Mouse (Mus musculus) stomach, embryonic 15.5 days (tissue): ENCODE data around the gene Plcxd2. TPM values are rescaled to one million over a fixed set of nuclear protein-coding genes. Genes with fewer than 3 reads are reported as not detected.

Experiments
- ATAC-seq: fragments of 200-750 bp; cut with Nextera tagmentation; 2 replicates; pipeline ENCODE4 v1.8.0; 2017; ENCODE audit warnings: low read depth, moderate number of reproducible peaks, moderate TSS enrichment; ENCODE audit not compliant: insufficient read depth, low FRiP score
- H3K27ac ChIP-seq: fragments of 300-500 bp; sonication (generic); 2 replicates; pipeline ENCODE4 v1.5.1; 2015; ENCODE audit warnings: mild to moderate bottlenecking, inconsistent platforms
- H3K27me3 ChIP-seq: fragments of 300-500 bp; sonication (generic); replicated peaks from 2 replicates; pipeline ENCODE4 v1.6.1; 2015; ENCODE audit warnings: inconsistent platforms
- H3K36me3 ChIP-seq: fragments of 300-500 bp; sonication (generic); 2 replicates; pipeline ENCODE4 v1.6.1; 2015; ENCODE audit warnings: inconsistent platforms
- H3K4me1 ChIP-seq: fragments of 300-500 bp; sonication (generic); 2 replicates; pipeline ENCODE4 v1.6.1; 2015; ENCODE audit warnings: inconsistent platforms
- H3K4me2 ChIP-seq: fragments of 300-500 bp; sonication (generic); 2 replicates; pipeline ENCODE4 v1.6.1; 2015; ENCODE audit warnings: mild to moderate bottlenecking, inconsistent platforms
- H3K4me3 ChIP-seq: fragments of 300-500 bp; sonication (generic); replicated peaks from 2 replicates; pipeline ENCODE4 v1.5.1; 2015; ENCODE audit warnings: inconsistent platforms
- H3K9ac ChIP-seq: fragments of 300-500 bp; sonication (generic); 2 replicates; pipeline ENCODE4 v1.6.1; 2015; ENCODE audit warnings: inconsistent platforms
- H3K9me3 ChIP-seq: fragments of 300-500 bp; sonication (generic); 2 replicates; pipeline ENCODE4 v1.6.1; 2016; ENCODE audit warnings: inconsistent platforms
- WGBS: fragments of 180-500 bp; shearing (Covaris S2); methylation state at CpG from one replicate; pipeline ENCODE4 v1.1.7; 2015; 5-methylcytosine and 5-hydroxymethylcytosine counted together
- polyA plus RNA-seq: library from polyadenylated mRNA; unstranded; fragments of >200 nt; fragmentation: Nextera tagmentation; extraction: Ambion mirVana; gene quantifications from 2 replicates; pipeline ENCODE4 v1.2.1, GENCODE M21; 2015

Gene Plcxd2
- polyA plus RNA-seq, 1 experiment from 2014 or later, result 2.2 TPM

DNA sequence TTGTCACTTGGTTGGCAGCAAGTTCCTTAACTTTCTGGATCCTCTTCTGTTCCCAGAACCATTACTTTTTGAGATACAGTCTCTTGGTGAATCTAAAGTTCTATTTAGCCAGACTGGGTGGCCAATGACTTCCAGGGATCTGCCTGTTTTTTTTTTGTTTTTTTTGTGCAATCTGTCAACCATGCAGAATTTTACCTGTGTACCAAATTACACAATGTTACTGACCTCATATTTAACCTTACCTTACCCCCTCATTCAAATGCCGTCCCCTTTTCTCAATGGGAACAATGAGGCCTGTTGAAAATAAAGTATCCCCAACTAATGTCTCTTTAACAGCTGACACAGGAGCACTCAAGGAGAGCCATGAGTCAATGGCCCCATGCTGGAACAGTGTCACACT, 33.8 kb downstream of the Plcxd2 start:
- Histone ChIP-seq H3K36me3 (no peaks in the 10 kb centered on the region), H3K4me2 (no peak overlapping the region), H3K4me1 (no peaks in the 10 kb centered on the region), H3K27ac (no peak overlapping the region), H3K4me3 (no peak overlapping the region), H3K9me3 (no peaks in the 10 kb centered on the region), H3K27me3 (no peaks in the 10 kb centered on the region), H3K9ac (no peak overlapping the region)
- 80% methylated on average over 1 of the region's 1 CpGs for WGBS
- ATAC-seq, result no peak

DNA sequence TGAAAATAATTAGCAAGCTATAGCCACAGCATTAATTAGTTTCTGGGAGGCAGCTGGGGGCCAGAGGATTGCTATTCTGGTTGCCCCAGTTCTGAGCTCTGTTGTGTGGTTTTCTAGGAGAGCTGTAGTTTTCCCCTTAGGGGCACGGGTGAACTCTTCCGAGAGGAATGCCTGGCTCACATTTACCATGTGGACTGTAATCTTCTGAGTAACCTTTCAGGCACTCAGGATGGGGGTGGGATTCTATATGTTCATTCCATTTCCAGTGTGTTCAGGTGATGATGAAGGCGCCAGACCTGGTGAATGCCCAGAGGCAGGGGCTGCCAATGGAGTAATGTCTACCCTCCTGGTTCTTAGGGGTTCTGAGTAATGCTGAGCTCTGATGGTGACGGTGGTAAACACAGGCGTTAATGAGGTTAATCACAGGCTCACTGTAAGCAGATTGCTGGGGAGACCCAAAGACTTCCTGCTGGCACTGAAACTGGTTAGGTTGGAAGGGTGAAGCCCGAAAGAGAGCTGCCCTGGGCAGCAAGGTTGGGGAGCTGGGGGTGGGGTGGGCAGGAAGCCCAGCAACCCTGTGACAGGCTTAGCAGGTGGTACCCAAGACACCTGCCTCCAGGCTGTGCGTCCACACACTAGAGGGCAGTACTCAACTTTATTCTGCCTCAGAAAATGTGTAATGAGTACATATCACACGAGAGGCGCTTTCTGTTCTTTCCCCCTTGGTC, 35.9 kb downstream of the Plcxd2 start:
- no peaks in the 10 kb centered on the region for H3K4me1 ChIP-seq
- H3K4me2 ChIP-seq, result no peak overlapping the region
- ATAC-seq, result no peak
- no peak overlapping the region for H3K27ac ChIP-seq
- no peak overlapping the region for H3K4me3 ChIP-seq
- H3K9ac ChIP-seq, result no peak overlapping the region
- no peaks in the 10 kb centered on the region for H3K36me3 ChIP-seq
- no peaks in the 10 kb centered on the region for H3K27me3 ChIP-seq
- WGBS, result 58% methylated on average over 9 of the region's 9 CpGs
- H3K9me3 ChIP-seq, result no peaks in the 10 kb centered on the region

DNA sequence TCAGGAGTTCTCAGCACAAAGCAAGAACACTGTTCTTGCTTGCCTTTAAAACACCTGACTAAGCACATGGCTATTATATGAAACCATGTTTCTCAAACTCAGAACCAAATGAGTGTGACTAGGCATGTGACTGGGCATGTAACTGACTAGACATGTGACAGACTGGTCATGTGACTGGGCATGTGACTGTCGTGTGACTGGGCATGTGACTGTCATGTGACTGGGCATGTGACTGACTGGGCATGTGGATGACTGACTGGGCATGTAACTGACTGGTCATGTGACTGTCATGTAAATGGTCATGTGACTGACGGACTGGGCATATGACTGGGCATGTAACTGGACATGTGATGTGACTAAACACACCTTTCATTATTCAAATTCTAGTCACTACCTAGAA, 39.8 kb downstream of the Plcxd2 start:
- Histone ChIP-seq H3K27ac (no peak overlapping the region), H3K9ac (no peak overlapping the region), H3K4me2 (no peak overlapping the region), H3K27me3 (no peaks in the 10 kb centered on the region), H3K4me1 (0 out of 2 replicates have a peak, but pooled peaks cover 3% of the 10 kb centered on the region), H3K36me3 (no peaks in the 10 kb centered on the region), H3K4me3 (no peak overlapping the region), H3K9me3 (no peaks in the 10 kb centered on the region)
- 86% methylated on average over 2 of the region's 2 CpGs for WGBS
- ATAC-seq, result no peak

DNA sequence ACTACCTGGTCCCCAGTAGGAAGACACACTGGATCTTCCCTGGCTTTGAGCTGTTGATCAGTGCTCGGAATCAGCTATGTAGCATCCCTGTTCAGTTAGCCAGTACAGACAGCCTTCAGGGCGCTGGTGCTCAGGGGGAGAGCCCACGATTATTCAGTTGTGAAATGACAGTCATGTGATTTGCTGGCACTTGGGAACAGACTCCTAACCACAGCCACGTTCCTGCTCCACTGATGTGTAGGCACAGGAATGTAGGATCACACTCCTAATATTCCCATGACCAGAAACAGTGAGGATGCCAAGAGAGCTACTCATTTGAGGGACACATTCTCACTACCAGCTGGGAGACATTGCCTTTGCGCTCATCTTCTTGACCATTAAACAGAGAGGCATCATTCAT, 41.3 kb downstream of the Plcxd2 start:
- Histone ChIP-seq H3K4me3 (no peak overlapping the region), H3K36me3 (no peaks in the 10 kb centered on the region), H3K27ac (no peak overlapping the region), H3K9ac (no peak overlapping the region), H3K4me1 (0 out of 2 replicates have a peak, but pooled peaks cover 3% of the 10 kb centered on the region), H3K9me3 (no peaks in the 10 kb centered on the region), H3K27me3 (no peaks in the 10 kb centered on the region), H3K4me2 (no peak overlapping the region)
- ATAC-seq, result no peak
- WGBS, result 82% methylated on average over 5 of the region's 5 CpGs

DNA sequence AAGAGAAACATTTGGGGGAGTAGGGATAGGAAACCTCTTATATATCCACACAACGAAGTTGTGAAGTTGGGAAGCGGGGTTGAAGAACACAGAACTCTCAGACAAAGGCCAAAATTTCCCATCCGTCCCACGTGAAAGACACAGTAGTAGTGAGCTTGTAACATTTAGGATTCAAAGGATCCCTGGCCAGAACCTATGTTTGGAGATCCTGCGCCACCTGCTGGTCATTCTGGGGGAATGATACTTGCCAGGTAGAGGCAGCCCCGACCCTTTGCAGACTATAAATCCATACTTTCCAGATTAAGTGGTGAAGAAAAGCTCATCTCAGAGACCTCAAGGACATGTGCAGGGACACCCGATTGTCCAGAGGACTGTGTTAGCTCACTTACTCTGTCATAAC, 42.5 kb downstream of the Plcxd2 start:
- Histone ChIP-seq H3K27me3 (no peaks in the 10 kb centered on the region), H3K27ac (no peak overlapping the region), H3K4me1 (0 out of 2 replicates have a peak, but pooled peaks cover 3% of the 10 kb centered on the region), H3K4me2 (no peak overlapping the region), H3K9ac (no peak overlapping the region), H3K4me3 (no peak overlapping the region), H3K36me3 (no peaks in the 10 kb centered on the region), H3K9me3 (no peaks in the 10 kb centered on the region)
- ATAC-seq, result peak; percentile 69; the same call in 1 of the 2 replicates
- WGBS, result 11% methylated on average over 7 of the region's 7 CpGs

DNA sequence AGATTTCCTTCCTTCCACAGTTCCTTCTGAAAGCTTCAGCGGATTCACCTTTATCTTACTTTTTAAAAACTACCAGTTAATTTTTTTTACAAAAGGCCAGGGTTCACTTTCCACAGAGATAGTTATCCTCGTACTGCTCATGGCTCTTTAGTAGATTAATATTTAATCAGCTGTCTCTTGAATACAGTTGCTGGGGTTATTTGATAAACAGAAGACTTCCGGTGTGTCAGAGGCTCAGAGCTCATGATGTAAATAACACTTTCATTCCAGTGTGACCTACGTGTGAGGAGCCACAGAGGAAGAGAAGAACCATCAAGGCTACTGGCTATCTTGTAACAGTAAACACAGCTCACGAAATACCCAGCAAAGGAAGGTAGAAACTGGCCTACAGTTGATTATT, 43.4 kb downstream of the Plcxd2 start:
- H3K4me1 ChIP-seq, result 0 out of 2 replicates have a peak, but pooled peaks cover 3% of the 10 kb centered on the region
- H3K9ac ChIP-seq, result no peak overlapping the region
- no peak overlapping the region for H3K4me3 ChIP-seq
- H3K27ac ChIP-seq, result no peak overlapping the region
- H3K27me3 ChIP-seq, result no peaks in the 10 kb centered on the region
- H3K9me3 ChIP-seq, result no peaks in the 10 kb centered on the region
- no peak overlapping the region for H3K4me2 ChIP-seq
- H3K36me3 ChIP-seq, result no peaks in the 10 kb centered on the region
- ATAC-seq, result no peak
- 52% methylated on average over 5 of the region's 5 CpGs for WGBS

DNA sequence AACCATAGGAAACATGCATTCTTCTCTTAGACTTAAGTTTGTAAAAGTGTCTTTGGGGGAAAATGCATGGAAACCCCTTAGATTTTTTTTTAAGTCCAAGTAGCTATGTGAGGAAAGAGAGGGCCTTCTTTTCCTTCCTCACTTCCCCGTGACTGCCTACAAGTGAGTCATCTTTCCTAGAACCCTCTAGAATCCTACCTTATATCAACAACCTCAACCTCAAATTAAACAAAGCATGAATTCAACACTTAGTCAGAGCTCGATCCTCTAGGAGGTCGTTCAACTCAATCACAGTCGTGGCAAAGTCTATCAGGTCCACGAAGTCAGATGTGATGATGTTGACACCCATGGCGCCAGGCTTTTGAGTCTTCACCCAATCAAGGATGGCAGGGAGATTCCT, 45.2 kb downstream of the Plcxd2 start:
- H3K9ac ChIP-seq, result no peak overlapping the region
- no peaks in the 10 kb centered on the region for H3K27me3 ChIP-seq
- H3K36me3 ChIP-seq, result no peaks in the 10 kb centered on the region
- 0 out of 2 replicates have a peak, but pooled peaks cover 3% of the 10 kb centered on the region for H3K4me1 ChIP-seq
- 70% methylated on average over 6 of the region's 6 CpGs for WGBS
- H3K27ac ChIP-seq, result no peak overlapping the region
- ATAC-seq, result no peak
- no peak overlapping the region for H3K4me2 ChIP-seq
- no peaks in the 10 kb centered on the region for H3K9me3 ChIP-seq
- no peak overlapping the region for H3K4me3 ChIP-seq

DNA sequence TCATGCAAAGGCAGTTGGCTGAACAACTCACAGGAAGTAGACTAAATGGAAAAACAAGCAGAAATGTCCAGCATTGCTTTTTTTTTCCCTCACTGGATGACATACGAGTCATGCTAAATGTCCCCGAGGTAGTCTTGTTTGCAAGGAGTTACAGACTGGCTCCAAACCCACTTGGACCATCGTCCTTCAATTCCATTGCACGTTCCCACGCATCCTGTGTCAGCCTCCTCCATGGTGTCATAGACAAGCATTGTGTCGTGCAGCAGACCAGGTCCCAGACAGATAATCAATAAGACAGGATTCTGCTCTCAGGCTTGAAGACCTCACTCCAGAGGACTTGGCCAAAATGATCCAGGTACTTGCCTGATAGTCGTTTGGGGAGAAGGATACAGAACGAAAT, 46.2 kb downstream of the Plcxd2 start:
- no peak overlapping the region for H3K9ac ChIP-seq
- no peaks in the 10 kb centered on the region for H3K27me3 ChIP-seq
- no peak overlapping the region for H3K27ac ChIP-seq
- no peaks in the 10 kb centered on the region for H3K9me3 ChIP-seq
- H3K4me3 ChIP-seq, result no peak overlapping the region
- WGBS, result 80% methylated on average over 8 of the region's 8 CpGs
- H3K4me1 ChIP-seq, result 0 out of 2 replicates have a peak, but pooled peaks cover 3% of the 10 kb centered on the region
- H3K36me3 ChIP-seq, result no peaks in the 10 kb centered on the region
- no peak overlapping the region for H3K4me2 ChIP-seq
- no peak for ATAC-seq

GRCm38 (mm10) chr16:45963088-45963487, 46.9 kb downstream of the Plcxd2 start:
- Histone ChIP-seq H3K9me3 (no peaks in the 10 kb centered on the region), H3K4me2 (no peak overlapping the region), H3K4me3 (no peak overlapping the region), H3K27ac (no peak overlapping the region), H3K4me1 (0 out of 2 replicates have a peak, but pooled peaks cover 3% of the 10 kb centered on the region), H3K27me3 (no peaks in the 10 kb centered on the region), H3K36me3 (no peaks in the 10 kb centered on the region), H3K9ac (no peak overlapping the region)
- WGBS, result 41% methylated on average over 5 of the region's 5 CpGs
- ATAC-seq, result no peak

- Histone ChIP-seq H3K27ac (no peak overlapping the region), H3K9me3 (no peaks in the 10 kb centered on the region), H3K27me3 (no peaks in the 10 kb centered on the region), H3K4me3 (no peak overlapping the region), H3K4me1 (no peaks in the 10 kb centered on the region), H3K9ac (no peak overlapping the region), H3K4me2 (no peak overlapping the region), H3K36me3 (no peaks in the 10 kb centered on the region)
- 80% methylated on average over 3 of the region's 3 CpGs for WGBS
- ATAC-seq, result no peak
Measured at GRCm38 (mm10) chr16:45960978-45961377, 49.0 kb downstream of the Plcxd2 start.

GRCm38 (mm10) chr16:45956390-45956950, 53.5 kb downstream of the Plcxd2 start:
- Histone ChIP-seq H3K4me3 (no peak overlapping the region), H3K9ac (no peak overlapping the region), H3K9me3 (no peaks in the 10 kb centered on the region), H3K36me3 (no peaks in the 10 kb centered on the region), H3K27ac (no peak overlapping the region), H3K27me3 (no peaks in the 10 kb centered on the region), H3K4me2 (no peak overlapping the region), H3K4me1 (no peaks in the 10 kb centered on the region)
- WGBS, result 79% methylated on average over 4 of the region's 4 CpGs
- no peak for ATAC-seq

DNA sequence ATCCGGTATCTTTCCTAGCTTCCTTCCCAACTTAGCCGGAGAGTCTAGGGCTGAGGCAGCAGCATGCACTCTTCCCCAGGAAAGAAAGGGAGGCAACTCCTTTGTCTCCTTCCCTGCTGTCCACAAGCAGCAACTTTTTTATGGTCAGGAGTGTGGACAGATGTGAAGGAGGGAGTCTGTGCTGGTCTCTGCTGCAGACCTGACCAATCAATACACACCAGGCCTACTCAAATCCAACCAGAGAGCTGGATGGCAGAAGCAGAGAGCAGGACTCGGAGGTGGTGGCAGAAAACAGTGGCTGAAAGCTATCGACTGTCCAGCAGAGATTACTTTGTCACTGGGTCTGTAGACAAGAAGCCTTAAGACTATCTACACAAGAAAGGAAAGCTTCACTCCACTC, 56.6 kb downstream of the Plcxd2 start, which contains the start of gene Phldb2:
TSS of gene Phldb2 (minus strand) at position 205 of the 400 bp plus-strand sequence.
- H3K27ac ChIP-seq, result peak within 1 kb of the TSS; percentile 51
- WGBS, result 68% methylated on average over 4 of the region's 4 CpGs
- ATAC-seq, result peak; percentile 32; the same call in 1 of the 2 replicates
- H3K4me3 ChIP-seq, result no peak within 1 kb of the TSS
- H3K9ac ChIP-seq, result no peak within 1 kb of the TSS
- H3K4me2 ChIP-seq, result peak within 1 kb of the TSS; percentile 33
- H3K9me3 ChIP-seq, result no peaks in the 10 kb centered on the region
- no peaks in the 10 kb centered on the region for H3K27me3 ChIP-seq
- H3K4me1 ChIP-seq, result no peaks in the 10 kb centered on the region
- no peaks in the 10 kb centered on the region for H3K36me3 ChIP-seq
